Mouse (Mus musculus) myocyte (in vitro differentiated cells): ENCODE measurements around the gene Olfr124.

Experiments used
- E2F4 ChIP-seq: IDR thresholded peaks from one replicate; pipeline ENCODE4 v1.6.1; 2011; ENCODE audit warnings: mild to moderate bottlenecking, control low read depth, moderate library complexity; ENCODE audit not compliant: insufficient read depth
- MAX ChIP-seq: IDR thresholded peaks from one replicate; pipeline ENCODE4 v1.6.1; 2011; ENCODE audit warnings: low read depth, mild to moderate bottlenecking, control low read depth
- MYOD1 ChIP-seq, 3 experiments: IDR thresholded peaks; one replicate each; pipeline ENCODE4 v1.6.1; 2011; ENCODE audit warnings: control low read depth in 2 of 3, low read depth in 2 of 3, mild to moderate bottlenecking in 2 of 3, moderate library complexity in 1 of 3; ENCODE audit not compliant: insufficient read length in 2 of 3, control insufficient read depth in 1 of 3
- MYOG ChIP-seq, 3 experiments: IDR thresholded peaks; one replicate each; pipeline ENCODE4 v1.6.1; 2011; ENCODE audit warnings: control low read depth in 2 of 3, low read depth in 2 of 3, mild to moderate bottlenecking in 2 of 3; ENCODE audit not compliant: insufficient read length in 2 of 3, control insufficient read depth in 1 of 3, insufficient read depth in 1 of 3
- POLR2A ChIP-seq: IDR thresholded peaks from one replicate; pipeline ENCODE4 v1.6.1; 2011; ENCODE audit warnings: low read depth, mild to moderate bottlenecking, control low read depth, moderate library complexity; ENCODE audit not compliant: insufficient read length
- POLR2AphosphoS2 ChIP-seq: IDR thresholded peaks from one replicate; pipeline ENCODE4 v1.6.1; 2011; ENCODE audit warnings: low read depth, control low read depth; ENCODE audit not compliant: insufficient read length
- REST ChIP-seq: IDR thresholded peaks from one replicate; pipeline ENCODE4 v1.6.1; 2011; ENCODE audit warnings: mild to moderate bottlenecking, control low read depth, moderate library complexity; ENCODE audit not compliant: insufficient read depth, insufficient read length
- TCF12 ChIP-seq: IDR thresholded peaks from one replicate; pipeline ENCODE4 v1.6.1; 2011; ENCODE audit warnings: mild to moderate bottlenecking, control low read depth; ENCODE audit not compliant: poor library complexity, insufficient read depth, severe bottlenecking
- TCF3 ChIP-seq: IDR thresholded peaks from one replicate; pipeline ENCODE4 v1.6.1; 2011; ENCODE audit warnings: low read depth, control low read depth; ENCODE audit not compliant: insufficient read length
- USF1 ChIP-seq: IDR thresholded peaks from one replicate; pipeline ENCODE4 v1.6.1; 2011; ENCODE audit warnings: low read depth, mild to moderate bottlenecking, control low read depth, moderate library complexity

DNA sequence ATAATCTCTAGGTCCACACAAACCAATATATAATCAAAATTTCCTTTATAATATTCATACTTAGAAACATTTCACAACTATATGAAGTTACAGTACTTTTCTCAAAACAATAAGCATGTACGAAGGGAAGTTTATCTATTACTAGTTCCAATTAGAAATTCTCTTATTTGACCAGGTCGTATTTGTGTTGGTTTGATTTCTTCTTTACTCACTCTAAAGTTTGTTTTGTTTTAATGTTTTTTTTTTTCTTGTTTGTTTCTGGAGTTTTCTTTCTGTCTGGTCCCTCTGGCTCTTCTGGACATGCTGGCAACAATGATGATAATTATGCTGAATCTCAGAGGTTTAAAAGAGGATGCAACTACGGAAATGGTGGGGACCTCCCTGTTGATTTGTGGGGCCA lies at the start of gene Olfr124:
- TF ChIP-seq POLR2A (no peak), MYOD1 (IDR thresholded peaks at IDR 0.05; ENCODE audit: control insufficient read depth in 1 of 3, insufficient read length in 2 of 3, low read depth in 2 of 3) (no peak), USF1 (no peak), POLR2AphosphoS2 (no peak), MYOG (IDR thresholded peaks at IDR 0.05; ENCODE audit: control insufficient read depth in 1 of 3, insufficient read depth in 1 of 3, insufficient read length in 2 of 3, low read depth in 2 of 3) (no peak), MAX (no peak), E2F4 (no peak), TCF3 (no peak), TCF12 (no peak), REST (no peak)
